Mouse (Mus musculus): Measurements from ENCODE around the gene Slc12a3. TPM values are rescaled to one million over a fixed set of nuclear protein-coding genes. Genes with fewer than 3 reads are reported as not detected.

The Slc12a3 gene
- total and polyA plus RNA-seq, 3 experiments: not detected

DNA sequence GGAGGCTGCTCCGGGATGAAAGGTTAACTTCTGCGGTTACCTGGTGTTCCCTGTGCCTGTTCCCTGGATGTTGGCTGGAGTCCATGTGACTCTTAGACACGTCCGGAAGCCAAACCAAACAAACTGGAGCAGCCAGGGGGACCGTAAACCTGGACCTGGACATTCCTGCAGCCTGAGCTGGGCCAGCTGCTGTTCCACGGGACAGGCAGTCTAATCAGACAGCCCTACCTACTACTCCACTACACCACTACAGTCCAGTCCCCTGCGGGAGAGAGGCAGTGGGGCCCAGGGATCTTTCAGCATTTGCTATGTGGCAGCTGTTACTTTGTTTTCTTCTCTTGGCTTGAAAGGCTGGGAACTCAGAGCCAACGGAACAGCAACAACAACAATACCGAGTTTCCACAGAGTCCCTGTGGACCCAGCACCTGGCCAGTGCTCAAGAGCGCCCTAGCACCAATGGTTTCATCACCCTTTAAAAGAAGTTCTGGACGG, 48.8 kb downstream of the Slc12a3 start:
- no peak for DNase-seq (ENCODE audit: low read depth, low spot score)
- Histone ChIP-seq H3K27ac (ENCODE audit: control insufficient read depth, low read depth, low read length) (no peak overlapping the region), H3K4me1 (ENCODE audit: control insufficient read depth in 1 of 2, insufficient read depth in 2 of 2, low read length in 2 of 2) (peaks cover 3 to 15% of the 10 kb centered on the region in 2 experiments; a peak in 3 of 4 replicates)

GRCm38 (mm10) chr8:94378763-94379415, 49.9 kb downstream of the Slc12a3 start:
- Histone ChIP-seq H3K27ac (ENCODE audit: control insufficient read depth, low read depth, low read length) (no peak overlapping the region), H3K79me2 (ENCODE audit: control insufficient read depth, insufficient read depth, low read length, poor library complexity) (no peaks in the 10 kb centered on the region), H3K36me3 (ENCODE audit: control insufficient read depth in 1 of 2, insufficient read depth in 2 of 2, low read length in 2 of 2) (peaks cover 0 to 17% of the 10 kb centered on the region in 2 experiments; a peak in 2 of 4 replicates), H3K9me3 (replicated peaks; ENCODE audit: insufficient read depth, low read length) (no peaks in the 10 kb centered on the region), H3K4me3 (ENCODE audit: control insufficient read depth in 1 of 2, insufficient read depth in 1 of 2, low read depth in 2 of 2, low read length in 2 of 2) (no peak overlapping the region), H3K27me3 (ENCODE audit: control insufficient read depth in 1 of 2, insufficient read depth in 2 of 2, low read length in 2 of 2) (no peaks in the 10 kb centered on the region), H3K4me1 (ENCODE audit: control insufficient read depth in 1 of 2, insufficient read depth in 2 of 2, low read length in 2 of 2) (peaks cover 3 to 20% of the 10 kb centered on the region in 2 experiments), H3K9ac (ENCODE audit: control insufficient read depth, low read depth, low read length, poor library complexity, severe bottlenecking) (no peak overlapping the region)
- no peak for DNase-seq (ENCODE audit: low read depth, low spot score)
- no peak for TF ChIP-seq EP300 (IDR thresholded peaks at IDR 0.05; ENCODE audit: low read depth in 1 of 2, low read length in 2 of 2)
- TF ChIP-seq HCFC1 (IDR thresholded peaks at IDR 0.05; ENCODE audit: low read depth, low read length): no peak
- no peak for TF ChIP-seq USF1 (IDR thresholded peaks at IDR 0.05; ENCODE audit: low read depth, low read length)
- TF ChIP-seq MYC (IDR thresholded peaks at IDR 0.05; ENCODE audit: low read depth, low read length): no peak
- TF ChIP-seq POLR2AphosphoS2 (IDR thresholded peaks at IDR 0.05; ENCODE audit: low read length): no peak
- TF ChIP-seq MAZ (IDR thresholded peaks at IDR 0.05; ENCODE audit: low read depth, low read length): no peak
- TF ChIP-seq JUND (IDR thresholded peaks at IDR 0.05; ENCODE audit: low read depth, low read length): no peak
- TF ChIP-seq TCF12 (IDR thresholded peaks at IDR 0.05; ENCODE audit: low read depth, low read length): no peak
- TF ChIP-seq CTCF (IDR thresholded peaks at IDR 0.05 in 2 of 3, conservative IDR thresholded peaks at IDR 0.05 in 1 of 3; ENCODE audit: control insufficient read depth in 1 of 3, insufficient read depth in 1 of 3, low read depth in 2 of 3, low read length in 3 of 3, poor library complexity in 1 of 3, severe bottlenecking in 1 of 3): no peak
- no peak for TF ChIP-seq NRF1 (IDR thresholded peaks at IDR 0.05; ENCODE audit: insufficient read depth, low read depth, low read length, poor library complexity, severe bottlenecking)
- no peak for TF ChIP-seq MXI1 (IDR thresholded peaks at IDR 0.05; ENCODE audit: low read depth, low read length)
- TF ChIP-seq CHD1 (IDR thresholded peaks at IDR 0.05; ENCODE audit: low read depth, low read length): no peak
- TF ChIP-seq GATA1 (IDR thresholded peaks at IDR 0.05; ENCODE audit: low read depth, low read length): no peak
- TF ChIP-seq CHD2 (IDR thresholded peaks at IDR 0.05; ENCODE audit: low read length): no peak
- TF ChIP-seq POLR2A (IDR thresholded peaks at IDR 0.05; ENCODE audit: control insufficient read depth in 1 of 2, insufficient read depth in 1 of 2, low read depth in 1 of 2, low read length in 2 of 2, poor library complexity in 1 of 2): no peak
- TF ChIP-seq MAX (IDR thresholded peaks at IDR 0.05; ENCODE audit: low read length): no peak
- no peak for TF ChIP-seq POLR2AphosphoS5 (IDR thresholded peaks at IDR 0.05; ENCODE audit: borderline replicate concordance, low read depth, low read length)
- TF ChIP-seq RCOR1 (IDR thresholded peaks at IDR 0.05; ENCODE audit: low read depth, low read length): no peak
- no peak for TF ChIP-seq BHLHE40 (IDR thresholded peaks at IDR 0.05; ENCODE audit: borderline replicate concordance, low read depth, low read length)
- no peak for TF ChIP-seq ZMIZ1 (IDR thresholded peaks at IDR 0.05; ENCODE audit: low read depth, low read length)

More for the DNA sequence above, 48.8 kb downstream of the Slc12a3 start:
- Histone ChIP-seq H3K36me3 (ENCODE audit: control insufficient read depth in 1 of 2, insufficient read depth in 2 of 2, low read length in 2 of 2) (peaks cover 0 to 14% of the 10 kb centered on the region in 2 experiments; a peak in 2 of 4 replicates), H3K9ac (ENCODE audit: control insufficient read depth, low read depth, low read length, poor library complexity, severe bottlenecking) (no peak overlapping the region), H3K9me3 (replicated peaks; ENCODE audit: insufficient read depth, low read length) (no peaks in the 10 kb centered on the region), H3K79me2 (ENCODE audit: control insufficient read depth, insufficient read depth, low read length, poor library complexity) (no peaks in the 10 kb centered on the region), H3K27me3 (ENCODE audit: control insufficient read depth in 1 of 2, insufficient read depth in 2 of 2, low read length in 2 of 2) (no peaks in the 10 kb centered on the region), H3K4me3 (ENCODE audit: control insufficient read depth in 1 of 2, insufficient read depth in 1 of 2, low read depth in 2 of 2, low read length in 2 of 2) (no peak overlapping the region)
- no peak for TF ChIP-seq ZMIZ1 (IDR thresholded peaks at IDR 0.05; ENCODE audit: low read depth, low read length)
- TF ChIP-seq HCFC1 (IDR thresholded peaks at IDR 0.05; ENCODE audit: low read depth, low read length): no peak
- no peak for TF ChIP-seq KAT2A (conservative IDR thresholded peaks at IDR 0.05; ENCODE audit: low read depth, low read length)
- no peak for TF ChIP-seq GATA1 (IDR thresholded peaks at IDR 0.05; ENCODE audit: low read depth, low read length)
- TF ChIP-seq POLR2AphosphoS2 (IDR thresholded peaks at IDR 0.05; ENCODE audit: low read length): no peak
- no peak for TF ChIP-seq ZNF384 (IDR thresholded peaks at IDR 0.05; ENCODE audit: low read depth, low read length)
- no peak for TF ChIP-seq NRF1 (IDR thresholded peaks at IDR 0.05; ENCODE audit: insufficient read depth, low read depth, low read length, poor library complexity, severe bottlenecking)
